In genomic region chr2:147084366-147085071, GRCm38 (mm10) we compare ENCODE assay signal across 9 mouse cellular contexts. TPM values are rescaled to one million over a fixed set of nuclear protein-coding genes. Genes with fewer than 3 reads are reported as not detected.
DNase-seq lines count a peak whose midpoint lies in the region; ATAC-seq and TF ChIP-seq lines count a peak whose summit lies in the region.
"Had no signal": no experiment of that assay in that cellular context is flagged by ENCODE, and none has a peak within 500 bp of the region (broad histone marks: within the 10 kb centered on the region; RNA-seq: fewer than 3 reads in every experiment).

No protein-coding gene starts in this region.

- TF ChIP-seq CTCF in hindbrain, postnatal 0 days (IDR thresholded peaks at IDR 0.05; ENCODE audit: low read depth) = no peak

- ATAC-seq in hindbrain, postnatal 0 days = peak; percentile 43
- peak; percentile 52 for ATAC-seq in midbrain, embryonic 11.5 days (ENCODE audit: low FRiP score)

- no peaks in the 10 kb centered on the region for H3K36me3 ChIP-seq in ES-E14 (ENCODE audit: control insufficient read depth, insufficient read depth, low read length, poor library complexity, severe bottlenecking)
- no peaks in the 10 kb centered on the region for H3K36me3 ChIP-seq in forebrain, embryonic 10.5 days (replicated peaks)
- H3K36me3 ChIP-seq in hindbrain, postnatal 0 days (ENCODE audit: insufficient read depth, low read length) = no peaks in the 10 kb centered on the region
- H3K36me3 ChIP-seq in midbrain, embryonic 11.5 days (ENCODE audit: control insufficient read depth, insufficient read depth, low read length) = no peaks in the 10 kb centered on the region

- WGBS in forebrain, embryonic 10.5 days = 1% methylated on average over 106 of the region's 106 CpGs
- under 1% methylated on average over 104 of the region's 106 CpGs for whole genome bisulfite sequencing in hindbrain, postnatal 0 days
- WGBS in midbrain, embryonic 11.5 days = 1% methylated on average over 89 of the region's 106 CpGs

- in situ Hi-C loops in ES-E14 (cut with MboI; ENCODE audit: low sequenced_read_pairs in 2 of 2, unreplicated experiment in 2 of 2) = loop anchor here in 1 of 2 experiments (10.0 to 25.0 kb wide), 2 partner anchors 100 to 953 kb away; partner anchors contain the start of gene Foxa2

- H3K4me3 ChIP-seq in ES-E14 (ENCODE audit: insufficient read depth in 1 of 2, low read depth in 1 of 2, low read length in 2 of 2, poor library complexity in 1 of 2, severe bottlenecking in 1 of 2) = peak overlapping the region; percentile 54 to 68; a peak in 3 of 4 replicates
- peak overlapping the region; percentile 41 for H3K4me3 ChIP-seq in forebrain, embryonic 10.5 days
- peak overlapping the region; percentile 26 for H3K4me3 ChIP-seq in hindbrain, postnatal 0 days (ENCODE audit: low read length)
- H3K4me3 ChIP-seq in midbrain, embryonic 11.5 days (ENCODE audit: low read depth, low read length) = peak overlapping the region; percentile 35

- peak overlapping the region; percentile 55; the same call in 1 of the 2 replicates for H3K9ac ChIP-seq in ES-E14 (ENCODE audit: insufficient read depth, low read depth, low read length, poor library complexity, severe bottlenecking)
- no peak overlapping the region for H3K9ac ChIP-seq in hindbrain, postnatal 0 days (replicated peaks; ENCODE audit: low read length)
- peak overlapping the region; percentile 45 for H3K9ac ChIP-seq in midbrain, embryonic 11.5 days (ENCODE audit: low read length)

- no peak overlapping the region for H3K27ac ChIP-seq in ES-E14 (ENCODE audit: insufficient read depth, low read depth, low read length, poor library complexity, severe bottlenecking)
- H3K27ac ChIP-seq in forebrain, embryonic 10.5 days = peak overlapping the region; percentile 62
- H3K27ac ChIP-seq in hindbrain, postnatal 0 days = no peak overlapping the region
- peak overlapping the region; percentile 20; the same call in 1 of the 2 replicates for H3K27ac ChIP-seq in midbrain, embryonic 11.5 days (ENCODE audit: low read depth, low read length)

- no peaks in the 10 kb centered on the region for H3K9me3 ChIP-seq in ES-E14 (ENCODE audit: control insufficient read depth, insufficient read depth, low read depth, low read length)
- no peaks in the 10 kb centered on the region for H3K9me3 ChIP-seq in forebrain, embryonic 10.5 days
- no peaks in the 10 kb centered on the region for H3K9me3 ChIP-seq in hindbrain, postnatal 0 days (ENCODE audit: low read length)
- H3K9me3 ChIP-seq in midbrain, embryonic 11.5 days (ENCODE audit: control insufficient read depth, low read length) = no peaks in the 10 kb centered on the region

- DNase-seq in kidney, adult 18-20 months = peak; percentile 25
- DNase-seq in kidney, adult 11 months = no peak
- DNase-seq in ES-E14 (ENCODE audit: low read depth, low spot score) = no peak
- DNase-seq in forebrain, embryonic 10.5 days (ENCODE audit: extremely low spot score, low spot score) = peak; percentile 32
- no peak for DNase-seq in hindbrain, postnatal 0 days (ENCODE audit: low spot score)
- DNase-seq in midbrain, embryonic 11.5 days (ENCODE audit: low spot score, missing footprints) = peak; percentile 92
- DNase-seq in layer of hippocampus, adult 9-11 months = no peak
- DNase-seq in layer of hippocampus, postnatal 36 days = no peak

- no peaks in the 10 kb centered on the region; a peak in 2 of 4 replicates for H3K4me1 ChIP-seq in ES-E14 (ENCODE audit: control insufficient read depth in 2 of 2, insufficient read depth in 2 of 2, low read length in 2 of 2, poor library complexity in 1 of 2)
- H3K4me1 ChIP-seq in forebrain, embryonic 10.5 days = peaks cover 27% of the 10 kb centered on the region
- H3K4me1 ChIP-seq in hindbrain, postnatal 0 days (ENCODE audit: insufficient read depth, low read length) = no peaks in the 10 kb centered on the region
- peaks cover 8% of the 10 kb centered on the region for H3K4me1 ChIP-seq in midbrain, embryonic 11.5 days (ENCODE audit: control insufficient read depth, insufficient read depth, low read length)

- peak overlapping the region; percentile 41 for H3K4me2 ChIP-seq in hindbrain, postnatal 0 days (ENCODE audit: low read depth, low read length)
- peak overlapping the region; percentile 45 for H3K4me2 ChIP-seq in midbrain, embryonic 11.5 days

- H3K27me3 ChIP-seq in forebrain, embryonic 10.5 days (ENCODE audit: poor library complexity, severe bottlenecking) = peaks cover 100% of the 10 kb centered on the region
- peaks cover 83% of the 10 kb centered on the region for H3K27me3 ChIP-seq in hindbrain, postnatal 0 days (ENCODE audit: insufficient read depth, low read length)
- H3K27me3 ChIP-seq in midbrain, embryonic 11.5 days (ENCODE audit: control insufficient read depth, insufficient read depth, low read length) = peaks cover 74% of the 10 kb centered on the region

TF ChIP-seq in ES-E14, 5 proteins besides CTCF, POLR2A, EP300 and RAD21:
- TF ChIP-seq ZC3H11A (IDR thresholded peaks at IDR 0.05; ENCODE audit: borderline replicate concordance, low read depth, low read length) (no peak), ZNF384 (IDR thresholded peaks at IDR 0.05; ENCODE audit: low read depth, low read length) (no peak), MAFK (IDR thresholded peaks at IDR 0.05; ENCODE audit: insufficient read depth, low read depth, low read length) (no peak), CHD2 (IDR thresholded peaks at IDR 0.05; ENCODE audit: low read depth, low read length) (no peak), HCFC1 (IDR thresholded peaks at IDR 0.05; ENCODE audit: borderline replicate concordance, insufficient read depth, low read length) (no peak)

RNA-seq across cellular contexts. Expression of gene Nkx2-4, which starts 0.7 kb away (rescaled TPM):
- total RNA-seq in ES-E14 (2012; rRNA removed) = 0.31 and 0.42 TPM in 2 replicates
- 0.10 and 0.28 TPM in 2 replicates for polyA plus RNA-seq in forebrain, embryonic 10.5 days (2016; fragmentation: Nextera tagmentation; extraction: Ambion mirVana)
- total RNA-seq in hindbrain, postnatal 0 days (2014; rRNA removed) = 0.42 TPM in 1 of 2 replicates, not detected in the other
- polyA plus RNA-seq in hindbrain, postnatal 0 days (2015; fragmentation: Nextera tagmentation; extraction: Ambion mirVana) = not detected in 2 replicates
- 3.0 and 4.3 TPM in 2 replicates for polyA plus RNA-seq in midbrain, embryonic 11.5 days (2014; fragmentation: Nextera tagmentation; extraction: Ambion mirVana)
- not detected for total RNA-seq in layer of hippocampus, postnatal 36 days (2021)
- total RNA-seq: hematopoietic stem cell, adult 5-6 weeks had no signal

Comparison
In these comparisons a context has a peak if more than half of its experiments do, and no peak if none do; other contexts are left out.
1. DNase-seq: peak in kidney, adult 18-20 months (single experiment), forebrain, embryonic 10.5 days (single experiment) and midbrain, embryonic 11.5 days (single experiment); none in kidney, adult 11 months (single experiment), ES-E14 (single experiment), hindbrain, postnatal 0 days (single experiment), layer of hippocampus, adult 9-11 months (single experiment) and layer of hippocampus, postnatal 36 days (0 of 2).
2. H3K27ac ChIP-seq: peak in forebrain, embryonic 10.5 days (single experiment) and midbrain, embryonic 11.5 days (single experiment); none in ES-E14 (single experiment) and hindbrain, postnatal 0 days (single experiment).
3. Peak in every context shown above with its lines, with median percentiles within 50 percentile points of each other: H3K4me3 ChIP-seq.